Mouse (Mus musculus): ENCODE measurements at regions not wholly inside any gene's neighbourhood (a gene's known extent, or its start where the extent isn't known, plus 50 kb on each side); places are given as distances from the start of the nearest gene placed in this dataset.
"Not testable (repeated sequence)": the region's sequence is repeated elsewhere in the genome, so short reads cannot be mapped to it uniquely, and the experiment has no call there.

GRCm38 (mm10) chr16:31538606-31539005, 116.5 kb downstream of the Bdh1 start:
- H3K4me3 ChIP-seq, result no peak overlapping the region
- peak overlapping the region; percentile 20; the same call in 1 of the 2 replicates for H3K27ac ChIP-seq
- TF ChIP-seq CTCF (IDR thresholded peaks at IDR 0.05), result no peak
- intact Hi-C loops (cut with DNase I), result no loop called here
- peak; percentile 50 for DNase-seq

DNA sequence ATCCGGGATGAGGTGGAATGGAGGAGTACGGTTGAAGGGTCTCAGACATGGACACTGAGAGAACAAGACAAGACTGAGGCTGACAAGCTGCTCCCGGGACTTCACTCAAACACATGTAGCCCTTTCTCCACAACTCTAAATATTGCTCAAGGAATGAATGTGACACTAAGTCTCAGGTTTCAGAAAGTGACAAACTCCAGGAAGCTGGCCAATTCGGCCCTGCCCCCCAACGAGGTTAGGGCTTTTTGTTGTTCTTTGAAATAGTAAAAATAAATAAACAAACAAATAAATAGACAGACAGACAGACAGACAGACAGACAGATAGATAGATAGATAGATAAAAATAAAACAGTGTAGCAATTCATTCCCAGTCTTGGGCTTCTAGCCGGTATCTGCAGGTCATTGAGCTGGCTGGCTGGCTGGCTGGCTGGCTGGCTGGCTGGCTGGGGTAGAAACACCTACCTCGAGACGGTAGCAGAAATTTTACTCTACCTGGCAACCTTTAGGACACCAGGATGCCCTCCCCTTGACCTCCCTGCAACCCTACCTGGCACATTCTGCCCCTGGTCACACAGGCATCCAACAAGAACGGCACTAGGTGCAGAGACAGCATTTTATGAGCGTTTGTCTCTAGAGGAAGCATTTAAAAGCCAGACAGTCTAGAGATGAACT, 119.6 kb upstream of the Dlg1 start:
- TF ChIP-seq CTCF (IDR thresholded peaks at IDR 0.05), result no peak
- peak; percentile 71 for DNase-seq
- peak overlapping the region; percentile 39 for H3K4me3 ChIP-seq
- intact Hi-C loops (cut with DNase I), result no loop called here
- H3K27ac ChIP-seq, result peak overlapping the region; percentile 67

- no peak for DNase-seq
- intact Hi-C loops (cut with DNase I), result no loop called here
- no peak for TF ChIP-seq CTCF (IDR thresholded peaks at IDR 0.05)
- Histone ChIP-seq H3K27ac (no peak overlapping the region), H3K4me3 (no peak overlapping the region; the same call in 1 of the 2 replicates)
Measured at GRCm38 (mm10) chr16:31546062-31546827, 117.0 kb upstream of the Dlg1 start.

- H3K4me3 ChIP-seq, result no peak overlapping the region
- no peak for DNase-seq
- no peak overlapping the region for H3K27ac ChIP-seq
- intact Hi-C loops (cut with DNase I), result no loop called here
- TF ChIP-seq CTCF (IDR thresholded peaks at IDR 0.05), result no peak
Measured at GRCm38 (mm10) chr16:31546828-31547224, 116.4 kb upstream of the Dlg1 start.

- DNase-seq, result no peak
- no peak for TF ChIP-seq CTCF (IDR thresholded peaks at IDR 0.05)
- intact Hi-C loops (cut with DNase I), result no loop called here
- no peak overlapping the region for H3K27ac ChIP-seq
- H3K4me3 ChIP-seq, result no peak overlapping the region
Measured at GRCm38 (mm10) chr16:31547391-31547790, 115.9 kb upstream of the Dlg1 start.

- no peak for DNase-seq
- intact Hi-C loops (cut with DNase I), result no loop called here
- no peak for TF ChIP-seq CTCF (IDR thresholded peaks at IDR 0.05)
- Histone ChIP-seq H3K27ac (no peak overlapping the region), H3K4me3 (no peak overlapping the region)
Measured at GRCm38 (mm10) chr16:31549975-31550374, 113.3 kb upstream of the Dlg1 start.

- DNase-seq; intact Hi-C loops (cut with DNase I); H3K4me3 ChIP-seq; H3K27ac ChIP-seq: not testable (repeated sequence)
Measured at GRCm38 (mm10) chr16:31550539-31550938, 112.7 kb upstream of the Dlg1 start.

- intact Hi-C loops (cut with DNase I), result no loop called here
- TF ChIP-seq CTCF (IDR thresholded peaks at IDR 0.05), result no peak
- peak; percentile 56 for DNase-seq
- Histone ChIP-seq H3K27ac (peak overlapping the region; percentile 76), H3K4me3 (peak overlapping the region; percentile 21)
Measured at GRCm38 (mm10) chr16:31551416-31552151, 111.7 kb upstream of the Dlg1 start.

- Histone ChIP-seq H3K4me3 (no peak overlapping the region), H3K27ac (no peak overlapping the region)
- intact Hi-C loops (cut with DNase I), result no loop called here
- no peak for DNase-seq
- TF ChIP-seq CTCF (IDR thresholded peaks at IDR 0.05), result no peak
Measured at GRCm38 (mm10) chr16:31553361-31554146, 109.7 kb upstream of the Dlg1 start.

- H3K27ac ChIP-seq, result no peak overlapping the region
- TF ChIP-seq CTCF (IDR thresholded peaks at IDR 0.05), result no peak
- intact Hi-C loops (cut with DNase I), result no loop called here
- H3K4me3 ChIP-seq, result no peak overlapping the region
- no peak for DNase-seq
Measured at GRCm38 (mm10) chr16:31560426-31560825, 102.8 kb upstream of the Dlg1 start.

GRCm38 (mm10) chr16:31564926-31565325, 98.3 kb upstream of the Dlg1 start:
- intact Hi-C loops (cut with DNase I), result no loop called here
- Histone ChIP-seq H3K27ac (no peak overlapping the region), H3K4me3 (no peak overlapping the region)
- no peak for DNase-seq
- no peak for TF ChIP-seq CTCF (IDR thresholded peaks at IDR 0.05)

DNA sequence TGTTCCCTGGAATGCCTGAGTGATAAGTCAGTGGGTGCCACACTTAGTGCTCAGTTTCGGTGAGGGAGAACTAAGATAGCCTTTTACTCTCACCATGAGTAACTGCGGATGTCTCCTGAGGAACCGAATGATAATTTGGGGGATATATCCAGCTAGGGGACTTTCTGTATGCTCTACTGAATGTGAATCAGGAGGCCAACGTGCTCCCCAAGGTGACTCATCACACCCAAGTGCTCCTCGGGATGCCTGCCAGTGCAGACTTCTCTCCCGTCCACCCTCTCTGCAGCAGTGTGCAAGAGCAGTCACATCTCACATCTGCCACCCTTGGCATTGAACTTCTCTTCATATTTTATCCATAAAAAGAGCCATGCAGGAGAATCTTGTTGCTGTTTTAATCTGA, 94.9 kb upstream of the Dlg1 start:
- no peak for TF ChIP-seq CTCF (IDR thresholded peaks at IDR 0.05)
- Histone ChIP-seq H3K4me3 (no peak overlapping the region), H3K27ac (no peak overlapping the region)
- intact Hi-C loops (cut with DNase I), result no loop called here
- DNase-seq, result no peak

Data from gastrocnemius, adult 2 months (tissue).